Comparison of ENCODE assay signal across 6 mouse cellular contexts in genomic region chr6:83585328-83585727, GRCm38 (mm10). TPM values are rescaled to one million over a fixed set of nuclear protein-coding genes. Genes with fewer than 3 reads are reported as not detected.
DNase-seq lines count a peak whose midpoint lies in the region; ATAC-seq and TF ChIP-seq lines count a peak whose summit lies in the region.
"Not testable (repeated sequence)": the region's sequence is repeated elsewhere in the genome, so short reads cannot be mapped to it uniquely, and the experiment has no call there.

No protein-coding gene starts in this region.

- H3K9ac ChIP-seq in intestine, embryonic 14.5 days (ENCODE audit: low read length); lung, embryonic 16.5 days (ENCODE audit: low read length): not testable (repeated sequence)

- not testable (repeated sequence) for H3K27me3 ChIP-seq in intestine, embryonic 14.5 days (replicated peaks; ENCODE audit: control insufficient read depth, insufficient read depth, low read length); lung, embryonic 16.5 days (ENCODE audit: control insufficient read depth, insufficient read depth, low read depth, low read length)

- not testable (repeated sequence) for TF ChIP-seq POLR2A in lung, adult 2 months (IDR thresholded peaks at IDR 0.05; ENCODE audit: borderline replicate concordance, extremely low read depth, low read depth, low read length)

- ATAC-seq in intestine, embryonic 14.5 days (replicated peaks; ENCODE audit: low FRiP score, low TSS enrichment, low read depth): not testable (repeated sequence)
- ATAC-seq in lung, embryonic 16.5 days (ENCODE audit: low read depth): peak; percentile 40; the same call in 1 of the 2 replicates

- H3K36me3 ChIP-seq in intestine, embryonic 14.5 days (ENCODE audit: control insufficient read depth, insufficient read depth, low read length); lung, embryonic 16.5 days (ENCODE audit: control insufficient read depth, insufficient read depth, low read length): not testable (repeated sequence)

- not testable (repeated sequence) for H3K27ac ChIP-seq in intestine, embryonic 14.5 days (ENCODE audit: low read depth); lung, embryonic 16.5 days (ENCODE audit: low read length)

- H3K4me1 ChIP-seq in intestine, embryonic 14.5 days (replicated peaks; ENCODE audit: control insufficient read depth, insufficient read depth, low read length); lung, adult 2 months (ENCODE audit: control insufficient read depth, insufficient read depth, low read length); lung, embryonic 16.5 days (replicated peaks; ENCODE audit: control insufficient read depth, insufficient read depth, low read length): not testable (repeated sequence)

- DNase-seq in heart, adult 11 months: peak; percentile 66
- DNase-seq in intestine, embryonic 14.5 days (ENCODE audit: low spot score): peak; percentile 47
- peak; percentile 9 for DNase-seq in lung, adult 2 months
- DNase-seq in lung, postnatal 14 days: peak; percentile 21
- DNase-seq in lung, postnatal 36 days: peak; percentile 31

- 71% methylated on average over 9 of the region's 9 CpGs for WGBS in intestine, embryonic 14.5 days
- 69% methylated on average over 9 of the region's 9 CpGs for WGBS in lung, adult 2 months
- WGBS in lung, embryonic 16.5 days: 53% methylated on average over 9 of the region's 9 CpGs

- not testable (repeated sequence) for H3K4me3 ChIP-seq in intestine, embryonic 14.5 days (ENCODE audit: low read depth, low read length); lung, adult 2 months (replicated peaks; ENCODE audit: extremely low read depth, low read depth, low read length); lung, embryonic 16.5 days (ENCODE audit: low read length)

- H3K4me2 ChIP-seq in intestine, embryonic 14.5 days (ENCODE audit: low read length); lung, embryonic 16.5 days (ENCODE audit: low read depth, low read length): not testable (repeated sequence)

- TF ChIP-seq CTCF in lung, adult 2 months (IDR thresholded peaks at IDR 0.05; ENCODE audit: insufficient read depth, low read length): not testable (repeated sequence)

- H3K9me3 ChIP-seq in intestine, embryonic 14.5 days (ENCODE audit: control insufficient read depth, low read length); lung, embryonic 16.5 days (ENCODE audit: control insufficient read depth, low read length): not testable (repeated sequence)

RNA-seq across cellular contexts. Expression of gene Stambp, which starts 12.8 kb away (rescaled TPM):
- polyA plus RNA-seq in intestine, embryonic 14.5 days (2014; fragmentation: Nextera tagmentation; extraction: Ambion mirVana): 23.8 and 26.0 TPM in 2 replicates
- 10.7 and 14.0 TPM in 2 replicates for polyA plus RNA-seq in lung, adult 2 months (2012; rRNA removed)
- 25.8 and 28.0 TPM in 2 replicates for polyA plus RNA-seq in lung, embryonic 16.5 days (2015; fragmentation: Nextera tagmentation; extraction: Ambion mirVana)

RNA-seq across cellular contexts. Expression of gene Actg2, which starts 49.3 kb away (rescaled TPM):
- polyA plus RNA-seq in intestine, embryonic 14.5 days (2014; fragmentation: Nextera tagmentation; extraction: Ambion mirVana): 1,357 and 1,367 TPM in 2 replicates
- 64.6 and 108 TPM in 2 replicates for polyA plus RNA-seq in lung, adult 2 months (2012; rRNA removed)
- 123 and 128 TPM in 2 replicates for polyA plus RNA-seq in lung, embryonic 16.5 days (2015; fragmentation: Nextera tagmentation; extraction: Ambion mirVana)

Comparison
In these comparisons a context has a peak if more than half of its experiments do, and no peak if none do; other contexts are left out.
1. DNase-seq: peak in every context shown above with its lines; median percentile 66 in heart, adult 11 months; 47 in intestine, embryonic 14.5 days; 31 in lung, postnatal 36 days; 21 in lung, postnatal 14 days; 9 in lung, adult 2 months.
2. RNA of gene Actg2, which starts 49.3 kb away (polyA plus RNA-seq): 1,357 to 1,367 TPM in intestine, embryonic 14.5 days; 123 to 128 TPM in lung, embryonic 16.5 days and 64.6 to 108 TPM in lung, adult 2 months; every median in the first group is over 10 times any median in the second.